Mouse (Mus musculus): Measurements from ENCODE around the gene Adgra1. TPM values are rescaled to one million over a fixed set of nuclear protein-coding genes. Genes with fewer than 3 reads are reported as not detected.

Adgra1 gene
- polyA plus RNA-seq, 1 experiment from 2014 or later, result 27.5 TPM

- Histone ChIP-seq H3K4me2 (no peak overlapping the region), H3K4me3 (no peak overlapping the region), H3K9me3 (no peaks in the 10 kb centered on the region), H3K9ac (no peak overlapping the region), H3K4me1 (replicated peaks) (peaks cover 16% of the 10 kb centered on the region), H3K27me3 (no peaks in the 10 kb centered on the region), H3K27ac (no peak overlapping the region), H3K36me3 (no peaks in the 10 kb centered on the region)
- ATAC-seq (ENCODE audit: low FRiP score), result no peak
- WGBS, result 81% methylated on average over 11 of the region's 11 CpGs
Measured at GRCm38 (mm10) chr7:139855261-139855660, 21.3 kb downstream of the Adgra1 start.

- Histone ChIP-seq H3K9me3 (no peaks in the 10 kb centered on the region), H3K36me3 (no peaks in the 10 kb centered on the region), H3K27me3 (no peaks in the 10 kb centered on the region), H3K27ac (no peak overlapping the region), H3K4me2 (no peak overlapping the region), H3K9ac (no peak overlapping the region), H3K4me3 (no peak overlapping the region), H3K4me1 (replicated peaks) (no peaks in the 10 kb centered on the region)
- 25% methylated on average over 3 of the region's 3 CpGs for WGBS
- 0 out of 2 replicates have a peak, but pooled peaks have one; percentile 24 for ATAC-seq (ENCODE audit: low FRiP score)
Measured at GRCm38 (mm10) chr7:139861411-139861810, 27.4 kb downstream of the Adgra1 start.

DNA sequence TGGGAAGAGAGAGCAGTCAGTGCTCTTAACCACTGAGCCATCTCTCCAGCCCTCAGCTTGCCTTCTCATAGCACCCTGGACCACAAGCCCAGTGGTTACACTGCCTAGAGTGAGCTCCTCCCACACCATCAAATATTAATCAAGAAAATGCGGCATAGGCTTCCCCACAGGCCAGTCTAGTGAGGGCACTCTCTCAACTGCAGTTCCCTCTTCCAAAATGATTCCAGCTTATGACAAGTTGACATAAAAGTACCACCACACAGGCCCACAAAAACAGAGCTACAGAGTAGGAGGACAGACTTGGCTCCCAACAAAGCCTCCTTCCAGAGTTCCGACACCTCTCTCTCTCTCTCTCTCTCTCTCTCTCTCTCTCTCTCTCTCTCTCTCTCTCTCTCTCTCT, 29.1 kb downstream of the Adgra1 start:
- H3K4me1 ChIP-seq (replicated peaks), result no peaks in the 10 kb centered on the region
- H3K27me3 ChIP-seq, result no peaks in the 10 kb centered on the region
- no peaks in the 10 kb centered on the region for H3K9me3 ChIP-seq
- WGBS, result 87% methylated on average over 2 of the region's 2 CpGs
- ATAC-seq (ENCODE audit: low FRiP score), result no peak
- no peak overlapping the region for H3K4me2 ChIP-seq
- no peaks in the 10 kb centered on the region for H3K36me3 ChIP-seq
- H3K4me3 ChIP-seq, result no peak overlapping the region
- no peak overlapping the region for H3K27ac ChIP-seq
- no peak overlapping the region for H3K9ac ChIP-seq

GRCm38 (mm10) chr7:139864253-139864652, 30.3 kb downstream of the Adgra1 start:
- H3K9ac ChIP-seq, result no peak overlapping the region
- no peak overlapping the region for H3K4me2 ChIP-seq
- no peaks in the 10 kb centered on the region for H3K4me1 ChIP-seq (replicated peaks)
- H3K4me3 ChIP-seq, result no peak overlapping the region
- no peaks in the 10 kb centered on the region for H3K27me3 ChIP-seq
- no peak for ATAC-seq (ENCODE audit: low FRiP score)
- H3K36me3 ChIP-seq, result no peaks in the 10 kb centered on the region
- H3K27ac ChIP-seq, result no peak overlapping the region
- H3K9me3 ChIP-seq, result no peaks in the 10 kb centered on the region
- WGBS, result 56% methylated on average over 2 of the region's 2 CpGs

DNA sequence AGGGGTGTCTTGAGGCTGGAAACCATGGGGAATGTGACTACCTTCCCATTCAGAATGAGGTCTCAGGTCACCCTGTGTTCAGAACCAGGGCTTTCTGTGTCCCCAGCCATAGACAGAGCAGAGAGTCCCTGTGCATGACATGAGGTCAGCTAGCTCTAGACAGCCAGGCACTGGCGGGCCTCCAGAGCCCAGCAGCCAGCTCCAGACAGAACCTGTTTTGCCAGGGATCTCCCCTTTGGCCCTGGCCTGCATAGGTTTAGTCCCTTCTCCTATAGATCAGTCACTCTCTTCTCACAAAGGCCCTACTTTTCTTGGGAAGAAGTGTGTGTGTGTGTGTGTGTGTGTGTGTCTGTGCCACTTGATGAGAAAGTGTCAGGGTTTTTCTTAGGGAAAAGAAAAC, 30.9 kb downstream of the Adgra1 start:
- Histone ChIP-seq H3K4me1 (replicated peaks) (no peaks in the 10 kb centered on the region), H3K27ac (no peak overlapping the region), H3K4me2 (no peak overlapping the region), H3K9me3 (no peaks in the 10 kb centered on the region), H3K9ac (no peak overlapping the region), H3K36me3 (no peaks in the 10 kb centered on the region), H3K27me3 (no peaks in the 10 kb centered on the region), H3K4me3 (no peak overlapping the region)
- no peak for ATAC-seq (ENCODE audit: low FRiP score)
- WGBS, result 95% methylated on average over 1 of the region's 1 CpGs

GRCm38 (mm10) chr7:139871014-139871413, 37.0 kb downstream of the Adgra1 start:
- peak; percentile 86 for ATAC-seq (ENCODE audit: low FRiP score)
- no peak overlapping the region for H3K27ac ChIP-seq

GRCm38 (mm10) chr7:139877167-139877792, 43.3 kb downstream of the Adgra1 start:
- WGBS, result 73% methylated on average over 10 of the region's 10 CpGs
- Histone ChIP-seq H3K27me3 (no peaks in the 10 kb centered on the region), H3K4me3 (no peak overlapping the region), H3K4me1 (replicated peaks) (0 out of 2 replicates have a peak, but pooled peaks cover 4% of the 10 kb centered on the region), H3K4me2 (no peak overlapping the region), H3K27ac (no peak overlapping the region), H3K36me3 (peaks cover 10% of the 10 kb centered on the region), H3K9ac (no peak overlapping the region), H3K9me3 (no peaks in the 10 kb centered on the region)
- ATAC-seq (ENCODE audit: low FRiP score), result peak; percentile 71

More at GRCm38 (mm10) chr7:139871014-139871413, 37.0 kb downstream of the Adgra1 start:
- H3K27me3 ChIP-seq, result no peaks in the 10 kb centered on the region
- no peaks in the 10 kb centered on the region for H3K9me3 ChIP-seq
- no peak overlapping the region for H3K9ac ChIP-seq
- H3K4me2 ChIP-seq, result no peak overlapping the region
- H3K36me3 ChIP-seq, result peaks cover 10% of the 10 kb centered on the region
- H3K4me1 ChIP-seq (replicated peaks), result peaks cover 4% of the 10 kb centered on the region; the same call in 1 of the 2 replicates
- 72% methylated on average over 5 of the region's 5 CpGs for WGBS
- H3K4me3 ChIP-seq, result no peak overlapping the region

GRCm38 (mm10) chr7:139878122-139878521, 44.1 kb downstream of the Adgra1 start:
- peaks cover 10% of the 10 kb centered on the region for H3K36me3 ChIP-seq
- no peaks in the 10 kb centered on the region for H3K27me3 ChIP-seq
- WGBS, result 73% methylated on average over 5 of the region's 5 CpGs
- H3K9me3 ChIP-seq, result no peaks in the 10 kb centered on the region
- H3K4me3 ChIP-seq, result no peak overlapping the region
- no peak overlapping the region for H3K9ac ChIP-seq
- no peak for ATAC-seq (ENCODE audit: low FRiP score)
- no peak overlapping the region for H3K4me2 ChIP-seq
- H3K4me1 ChIP-seq (replicated peaks), result 0 out of 2 replicates have a peak, but pooled peaks cover 4% of the 10 kb centered on the region
- no peak overlapping the region for H3K27ac ChIP-seq

DNA sequence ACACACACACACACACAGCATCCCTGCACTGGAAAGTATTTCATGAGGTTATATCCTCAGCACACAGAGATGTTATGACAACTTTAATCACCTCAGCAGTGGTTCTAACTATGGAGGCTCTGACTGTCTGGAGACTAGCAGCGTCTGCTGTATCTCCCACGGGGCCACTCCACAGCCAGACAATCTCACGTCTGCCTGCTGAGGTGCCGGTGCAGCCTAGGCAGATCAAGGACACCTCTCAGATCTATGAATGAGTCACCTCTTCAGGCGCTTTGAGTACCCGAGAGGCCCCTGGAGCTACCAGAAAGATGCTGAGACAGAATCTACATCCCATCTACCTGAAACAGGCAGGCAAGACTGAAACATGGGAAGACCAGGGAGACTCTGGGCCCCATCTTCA, 44.6 kb downstream of the Adgra1 start:
- no peaks in the 10 kb centered on the region for H3K9me3 ChIP-seq
- no peak for ATAC-seq (ENCODE audit: low FRiP score)
- WGBS, result 62% methylated on average over 6 of the region's 6 CpGs

DNA sequence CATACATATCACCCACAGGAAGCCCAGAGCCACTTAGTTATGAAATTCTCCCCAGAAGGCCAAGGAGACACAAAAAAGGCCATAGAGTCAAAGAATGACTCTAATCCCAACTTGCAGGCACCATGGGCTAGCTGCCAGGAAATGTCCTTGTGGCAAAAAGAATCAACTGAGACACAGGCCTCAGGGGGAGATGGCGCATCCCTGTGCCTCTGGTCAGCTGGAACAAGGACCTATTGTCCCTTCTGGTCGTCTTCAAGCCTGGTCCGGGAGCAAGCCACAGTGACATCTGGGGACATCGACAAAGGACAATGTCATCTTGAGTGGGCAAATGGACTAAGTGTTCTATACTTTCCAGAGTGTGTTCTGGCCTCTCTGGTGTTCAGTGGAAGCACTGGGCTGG, 49.6 kb downstream of the Adgra1 start:
- no peak overlapping the region for H3K9ac ChIP-seq
- H3K4me3 ChIP-seq, result no peak overlapping the region
- H3K36me3 ChIP-seq, result no peaks in the 10 kb centered on the region
- H3K27me3 ChIP-seq, result no peaks in the 10 kb centered on the region
- no peaks in the 10 kb centered on the region for H3K9me3 ChIP-seq
- no peak for ATAC-seq (ENCODE audit: low FRiP score)
- H3K4me2 ChIP-seq, result no peak overlapping the region
- no peak overlapping the region for H3K27ac ChIP-seq
- WGBS, result 77% methylated on average over 4 of the region's 4 CpGs
- H3K4me1 ChIP-seq (replicated peaks), result no peaks in the 10 kb centered on the region

More for the DNA sequence above, 44.6 kb downstream of the Adgra1 start:
- 0 out of 2 replicates have a peak, but pooled peaks cover 4% of the 10 kb centered on the region for H3K4me1 ChIP-seq (replicated peaks)
- no peak overlapping the region for H3K4me3 ChIP-seq
- peaks cover 10% of the 10 kb centered on the region for H3K36me3 ChIP-seq
- H3K27ac ChIP-seq, result no peak overlapping the region
- no peak overlapping the region for H3K9ac ChIP-seq
- H3K4me2 ChIP-seq, result no peak overlapping the region
- no peaks in the 10 kb centered on the region for H3K27me3 ChIP-seq

DNA sequence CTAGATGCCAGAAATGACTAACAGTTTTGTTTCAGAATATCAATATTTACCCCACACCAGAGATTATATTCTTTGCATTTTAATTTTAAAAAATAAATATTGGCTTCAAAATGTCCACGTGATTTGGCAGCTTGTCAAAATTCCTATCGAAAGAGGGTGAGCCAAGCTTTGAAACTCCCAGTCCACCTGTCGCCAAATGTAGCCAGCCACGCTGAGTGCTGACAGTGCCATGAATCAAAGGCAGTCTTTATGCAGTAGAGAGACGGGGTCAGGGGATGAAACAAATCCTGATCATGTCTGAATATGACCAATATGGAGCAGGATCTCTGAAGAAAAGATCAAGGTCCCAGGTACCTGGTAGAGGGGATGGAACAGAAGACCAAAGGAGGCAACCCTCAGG, 57.8 kb downstream of the Adgra1 start:
- Histone ChIP-seq H3K27me3 (peaks cover 43% of the 10 kb centered on the region), H3K27ac (no peak overlapping the region), H3K9me3 (no peaks in the 10 kb centered on the region), H3K36me3 (no peaks in the 10 kb centered on the region), H3K4me2 (no peak overlapping the region), H3K4me1 (replicated peaks) (peaks cover 24% of the 10 kb centered on the region), H3K4me3 (no peak overlapping the region), H3K9ac (no peak overlapping the region)
- 77% methylated on average over 5 of the region's 5 CpGs for WGBS
- ATAC-seq (ENCODE audit: low FRiP score), result no peak

GRCm38 (mm10) chr7:139894655-139895557, 60.9 kb downstream of the Adgra1 start, which contains the start of gene Kndc1:
Gene Kndc1 (plus strand): TSS chr7:139894696.
- H3K27me3 ChIP-seq, result peaks cover 43% of the 10 kb centered on the region
- H3K4me2 ChIP-seq, result peak within 1 kb of the TSS; percentile 86
- WGBS, result under 1% methylated on average over 50 of the region's 50 CpGs
- no peak within 1 kb of the TSS for H3K27ac ChIP-seq
- peak within 1 kb of the TSS; percentile 82 for H3K9ac ChIP-seq
- peak; percentile 92 for ATAC-seq (ENCODE audit: low FRiP score)
- H3K36me3 ChIP-seq, result no peaks in the 10 kb centered on the region
- no peaks in the 10 kb centered on the region for H3K9me3 ChIP-seq
- H3K4me1 ChIP-seq (replicated peaks), result peaks cover 24% of the 10 kb centered on the region
- peak within 1 kb of the TSS; percentile 65 for H3K4me3 ChIP-seq

Data from hindbrain, embryonic 13.5 days (tissue).